Comparison of ENCODE assay signal across 8 mouse cellular contexts in genomic region chr7:114292501-114292971, GRCm38 (mm10). TPM values are rescaled to one million over a fixed set of nuclear protein-coding genes. Genes with fewer than 3 reads are reported as not detected.
DNase-seq lines count a peak whose midpoint lies in the region; ATAC-seq and TF ChIP-seq lines count a peak whose summit lies in the region.

No protein-coding gene starts in this region.

- DNase-seq in urinary bladder, adult 18-20 months (ENCODE audit: low spot score in 2 of 2): peak; percentile 66 to 74
- no peak for DNase-seq in urinary bladder, postnatal 10 days (ENCODE audit: low spot score)
- no peak for DNase-seq in forebrain, embryonic 11.5 days (ENCODE audit: low spot score)
- peak; percentile 56 for DNase-seq in kidney, postnatal 0 days (ENCODE audit: low spot score)
- DNase-seq in natural killer cell, adult 2 months (ENCODE audit: low spot score in 2 of 2): peak; percentile 39 to 60

- no peaks in the 10 kb centered on the region for H3K4me1 ChIP-seq in forebrain, embryonic 11.5 days (replicated peaks; ENCODE audit: control insufficient read depth, insufficient read depth, low read length)
- H3K4me1 ChIP-seq in heart, embryonic 15.5 days (replicated peaks): peaks cover 16% of the 10 kb centered on the region
- 0 out of 2 replicates have a peak, but pooled peaks cover 10% of the 10 kb centered on the region for H3K4me1 ChIP-seq in kidney, postnatal 0 days (replicated peaks; ENCODE audit: insufficient read depth, low read length)
- H3K4me1 ChIP-seq in liver, embryonic 15.5 days (replicated peaks): peaks cover 17% of the 10 kb centered on the region
- peaks cover 5% of the 10 kb centered on the region for H3K4me1 ChIP-seq in stomach, embryonic 16.5 days (ENCODE audit: control insufficient read depth, insufficient read depth, low read length)

- H3K4me2 ChIP-seq in forebrain, embryonic 11.5 days (ENCODE audit: low read depth, low read length, severe bottlenecking): peak overlapping the region; percentile 29; the same call in 1 of the 2 replicates
- peak overlapping the region; percentile 61 for H3K4me2 ChIP-seq in heart, embryonic 15.5 days
- H3K4me2 ChIP-seq in kidney, postnatal 0 days (ENCODE audit: low read length): peak overlapping the region; percentile 46
- peak overlapping the region; percentile 56 for H3K4me2 ChIP-seq in liver, embryonic 15.5 days
- H3K4me2 ChIP-seq in stomach, embryonic 16.5 days (ENCODE audit: low read depth, low read length): peak overlapping the region; percentile 52

- no peaks in the 10 kb centered on the region for H3K9me3 ChIP-seq in forebrain, embryonic 11.5 days (ENCODE audit: control insufficient read depth, low read length)
- H3K9me3 ChIP-seq in heart, embryonic 15.5 days (replicated peaks): no peaks in the 10 kb centered on the region
- no peaks in the 10 kb centered on the region for H3K9me3 ChIP-seq in kidney, postnatal 0 days (replicated peaks; ENCODE audit: low read length)
- no peaks in the 10 kb centered on the region for H3K9me3 ChIP-seq in liver, embryonic 15.5 days (replicated peaks)
- no peaks in the 10 kb centered on the region for H3K9me3 ChIP-seq in stomach, embryonic 16.5 days (replicated peaks; ENCODE audit: control insufficient read depth, low read length)

- no peak; the same call in 1 of the 2 replicates for ATAC-seq in forebrain, embryonic 11.5 days (replicated peaks; ENCODE audit: low FRiP score)
- peak; percentile 77; the same call in 1 of the 2 replicates for ATAC-seq in heart, embryonic 15.5 days (replicated peaks; ENCODE audit: insufficient number of reproducible peaks, insufficient read depth, low FRiP score, low read depth)
- peak; percentile 50; the same call in 1 of the 2 replicates for ATAC-seq in kidney, postnatal 0 days (replicated peaks; ENCODE audit: low FRiP score, low read depth)
- peak; percentile 78 for ATAC-seq in liver, embryonic 15.5 days (ENCODE audit: insufficient read depth)
- peak; percentile 80; the same call in 1 of the 2 replicates for ATAC-seq in stomach, embryonic 16.5 days (ENCODE audit: insufficient read depth, low FRiP score)

- H3K27ac ChIP-seq in forebrain, embryonic 11.5 days (ENCODE audit: low read depth, low read length): no peak overlapping the region
- H3K27ac ChIP-seq in heart, embryonic 15.5 days: peak overlapping the region; percentile 75
- 0 out of 2 replicates have a peak overlapping the region, but pooled peaks have one; percentile 44 for H3K27ac ChIP-seq in kidney, postnatal 0 days
- peak overlapping the region; percentile 80 for H3K27ac ChIP-seq in liver, embryonic 15.5 days (replicated peaks)
- peak overlapping the region; percentile 5; the same call in 1 of the 2 replicates for H3K27ac ChIP-seq in stomach, embryonic 16.5 days (ENCODE audit: low read length)

- no peak for TF ChIP-seq CTCF in kidney, postnatal 0 days (IDR thresholded peaks at IDR 0.05; ENCODE audit: low read depth)

- peak overlapping the region; percentile 21; the same call in 1 of the 2 replicates for H3K9ac ChIP-seq in forebrain, embryonic 11.5 days (ENCODE audit: low read length)
- H3K9ac ChIP-seq in heart, embryonic 15.5 days: peak overlapping the region; percentile 53
- H3K9ac ChIP-seq in kidney, postnatal 0 days (ENCODE audit: low read depth, low read length): 0 out of 2 replicates have a peak overlapping the region, but pooled peaks have one; percentile 18
- no peak overlapping the region for H3K9ac ChIP-seq in liver, embryonic 15.5 days
- H3K9ac ChIP-seq in stomach, embryonic 16.5 days (ENCODE audit: low read length): peak overlapping the region; percentile 63

- no peaks in the 10 kb centered on the region for H3K27me3 ChIP-seq in forebrain, embryonic 11.5 days (ENCODE audit: control insufficient read depth, insufficient read depth, low read length)
- no peaks in the 10 kb centered on the region for H3K27me3 ChIP-seq in heart, embryonic 15.5 days
- no peaks in the 10 kb centered on the region for H3K27me3 ChIP-seq in kidney, postnatal 0 days (ENCODE audit: insufficient read depth, low read length)
- no peaks in the 10 kb centered on the region for H3K27me3 ChIP-seq in liver, embryonic 15.5 days
- H3K27me3 ChIP-seq in stomach, embryonic 16.5 days (ENCODE audit: control insufficient read depth, insufficient read depth, low read length): no peaks in the 10 kb centered on the region

- 10% methylated on average over 12 of the region's 12 CpGs for WGBS in forebrain, embryonic 11.5 days
- WGBS in heart, embryonic 15.5 days: 5% methylated on average over 12 of the region's 12 CpGs
- WGBS in kidney, postnatal 0 days: 9% methylated on average over 12 of the region's 12 CpGs
- 11% methylated on average over 12 of the region's 12 CpGs for WGBS in liver, embryonic 15.5 days (ENCODE audit: insufficient replicate concordance)
- WGBS in stomach, embryonic 16.5 days: 13% methylated on average over 12 of the region's 12 CpGs

- H3K4me3 ChIP-seq in forebrain, embryonic 11.5 days (ENCODE audit: low read depth, low read length): no peak overlapping the region
- peak overlapping the region; percentile 47 for H3K4me3 ChIP-seq in heart, embryonic 15.5 days
- H3K4me3 ChIP-seq in kidney, postnatal 0 days (replicated peaks; ENCODE audit: low read depth, low read length): peak overlapping the region; percentile 16; the same call in 1 of the 2 replicates
- H3K4me3 ChIP-seq in liver, embryonic 15.5 days (replicated peaks): peak overlapping the region; percentile 32
- peak overlapping the region; percentile 37 for H3K4me3 ChIP-seq in stomach, embryonic 16.5 days (replicated peaks; ENCODE audit: low read length)

- H3K36me3 ChIP-seq in forebrain, embryonic 11.5 days (ENCODE audit: control insufficient read depth, insufficient read depth, low read length): no peaks in the 10 kb centered on the region
- H3K36me3 ChIP-seq in heart, embryonic 15.5 days: no peaks in the 10 kb centered on the region
- no peaks in the 10 kb centered on the region for H3K36me3 ChIP-seq in kidney, postnatal 0 days (ENCODE audit: insufficient read depth, low read length)
- H3K36me3 ChIP-seq in liver, embryonic 15.5 days (replicated peaks): no peaks in the 10 kb centered on the region
- H3K36me3 ChIP-seq in stomach, embryonic 16.5 days (ENCODE audit: control insufficient read depth, insufficient read depth, low read length): no peaks in the 10 kb centered on the region

RNA-seq across cellular contexts. Expression of gene Psma1, which starts 16.6 kb away (rescaled TPM):
- 476 and 477 TPM in 2 replicates for polyA plus RNA-seq in forebrain, embryonic 11.5 days (2014; fragmentation: Nextera tagmentation; extraction: Ambion mirVana)
- polyA plus RNA-seq in heart, embryonic 15.5 days (2015; fragmentation: Nextera tagmentation; extraction: Ambion mirVana): 289 and 308 TPM in 2 replicates
- polyA plus RNA-seq in kidney, postnatal 0 days (2015; fragmentation: Nextera tagmentation; extraction: Ambion mirVana): 387 and 389 TPM in 2 replicates
- polyA plus RNA-seq in liver, embryonic 15.5 days (2015; fragmentation: Nextera tagmentation; extraction: Ambion mirVana): 239 and 245 TPM in 2 replicates
- polyA plus RNA-seq in stomach, embryonic 16.5 days (2015; fragmentation: Nextera tagmentation; extraction: Ambion mirVana): 336 and 342 TPM in 2 replicates

RNA-seq across cellular contexts. Expression of gene Copb1, which starts 38.0 kb away (rescaled TPM):
- 102 and 117 TPM in 2 replicates for polyA plus RNA-seq in forebrain, embryonic 11.5 days (2014; fragmentation: Nextera tagmentation; extraction: Ambion mirVana)
- polyA plus RNA-seq in heart, embryonic 15.5 days (2015; fragmentation: Nextera tagmentation; extraction: Ambion mirVana): 67.8 and 73.5 TPM in 2 replicates
- 116 and 119 TPM in 2 replicates for polyA plus RNA-seq in kidney, postnatal 0 days (2015; fragmentation: Nextera tagmentation; extraction: Ambion mirVana)
- 43.3 and 47.2 TPM in 2 replicates for polyA plus RNA-seq in liver, embryonic 15.5 days (2015; fragmentation: Nextera tagmentation; extraction: Ambion mirVana)
- polyA plus RNA-seq in stomach, embryonic 16.5 days (2015; fragmentation: Nextera tagmentation; extraction: Ambion mirVana): 130 and 131 TPM in 2 replicates

Comparison
In these comparisons a context has a peak if more than half of its experiments do, and no peak if none do; other contexts are left out.
1. DNase-seq: peak in urinary bladder, adult 18-20 months (2 of 2), kidney, postnatal 0 days (single experiment) and natural killer cell, adult 2 months (2 of 2); none in urinary bladder, postnatal 10 days (single experiment) and forebrain, embryonic 11.5 days (single experiment).
2. Peak in every context shown above with its lines, with median percentiles within 50 percentile points of each other: H3K4me2 ChIP-seq.